In the genomic region with DNA sequence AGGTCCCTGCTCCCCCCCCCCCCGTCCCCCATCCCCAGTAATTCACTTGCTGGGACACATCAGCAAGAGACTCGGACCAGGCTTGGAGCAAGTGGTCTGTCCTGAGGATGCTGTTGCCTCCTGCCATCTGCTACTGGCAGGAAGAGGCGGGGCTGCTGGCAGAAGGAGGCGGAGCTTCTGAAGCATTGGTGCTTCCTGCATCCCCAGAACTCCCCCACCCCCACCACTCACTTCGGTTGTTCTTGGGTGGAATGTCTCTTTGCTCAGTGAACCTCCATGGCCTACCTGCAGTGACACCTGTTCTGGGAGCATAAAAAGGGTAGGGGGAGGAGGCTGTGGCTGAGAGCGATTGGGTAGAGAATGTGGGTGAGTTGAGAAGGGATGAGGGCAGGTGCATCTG, we compare ENCODE assay signal across 1 mouse cellular context.
TF ChIP-seq lines count a peak whose summit lies in the region.

No protein-coding gene starts in this region.

TF ChIP-seq in CH12.LX, 34 proteins besides CTCF, POLR2A, EP300 and RAD21 (continued from another document):
- no peak for TF ChIP-seq ZNF384 (IDR thresholded peaks at IDR 0.05; ENCODE audit: low read depth, low read length)
